Mouse (Mus musculus) lung, adult 2 months (tissue): Measurements from ENCODE around the gene Ccl2.

Experiments used
- CTCF ChIP-seq: fragments of 200-500 bp; IDR thresholded peaks from 2 replicates; pipeline ENCODE4 v1.5.1; 2011; ENCODE audit warnings: mild to moderate bottlenecking, low read length, control low read depth; ENCODE audit not compliant: insufficient read depth
- POLR2A ChIP-seq: fragments of 200-500 bp; IDR thresholded peaks from 2 replicates; pipeline ENCODE4 v1.6.1; 2011; ENCODE audit warnings: low read depth, mild to moderate bottlenecking, control low read depth, low read length, borderline replicate concordance; ENCODE audit errors: extremely low read depth

GRCm38 (mm10) chr11:81997085-81997484, 38.3 kb upstream of the Ccl2 start:
- TF ChIP-seq CTCF, result no peak
- no peak for TF ChIP-seq POLR2A
